Mouse (Mus musculus) cerebellum, adult 2 months (tissue): ENCODE results near the gene Gm21985.
"Not testable (repeated sequence)": the region's sequence is repeated elsewhere in the genome, so short reads cannot be mapped to it uniquely, and the experiment has no call there.

ENCODE experiments used
- CTCF ChIP-seq: fragments of 200-500 bp; IDR thresholded peaks from 2 replicates; pipeline ENCODE4 v1.5.1; 2011; ENCODE audit warnings: low read depth, mild to moderate bottlenecking, control low read depth, low read length, moderate library complexity, borderline replicate concordance; ENCODE audit not compliant: insufficient read depth
- POLR2A ChIP-seq: fragments of 200-500 bp; IDR thresholded peaks from 2 replicates; pipeline ENCODE4 v1.6.1; 2011; ENCODE audit warnings: low read length, control low read depth, borderline replicate concordance; ENCODE audit not compliant: insufficient read depth

GRCm38 (mm10) chr2:112448046-112448445, 181.9 kb downstream of the Gm21985 start:
- TF ChIP-seq CTCF, POLR2A: not testable (repeated sequence)
